Mouse (Mus musculus): ENCODE data around the gene Vamp9. TPM values are rescaled to one million over a fixed set of nuclear protein-coding genes. Genes with fewer than 3 reads are reported as not detected.

Gene Vamp9
- polyA plus RNA-seq, 1 experiment from 2014 or later, result 0.72 TPM

DNA sequence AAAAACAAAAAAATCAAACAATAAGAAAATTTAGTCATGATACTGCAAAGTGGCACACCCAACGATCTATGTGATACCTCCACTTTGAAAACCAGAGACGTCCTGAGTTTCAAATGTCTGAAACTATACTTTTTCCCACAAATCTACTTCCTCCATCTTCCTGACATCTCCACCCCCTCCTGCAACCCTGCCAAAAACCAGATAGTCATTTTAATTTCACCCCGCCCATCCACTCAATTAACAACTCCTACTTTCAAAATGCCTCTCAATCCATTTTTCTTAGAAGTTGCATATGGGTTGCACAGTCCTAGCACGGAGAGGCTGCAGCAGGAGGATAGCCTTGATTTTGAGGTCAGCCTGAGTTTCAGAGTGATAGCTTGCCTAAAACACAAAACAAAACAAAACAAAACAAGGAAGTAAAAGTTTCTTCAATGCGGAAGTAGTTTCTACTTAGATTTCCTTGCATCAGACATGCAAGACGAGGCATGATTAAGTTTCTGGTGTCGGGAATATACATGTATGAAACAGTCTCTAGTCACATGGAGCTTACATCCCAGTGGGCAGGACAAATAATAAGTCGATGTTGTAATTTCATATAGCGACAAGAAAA, 77.5 kb downstream of the Vamp9 start:
- no peak overlapping the region for H3K4me3 ChIP-seq
- no peak overlapping the region for H3K27ac ChIP-seq
- no peaks in the 10 kb centered on the region for H3K4me1 ChIP-seq
- no peak for ATAC-seq (ENCODE audit: insufficient number of reproducible peaks, insufficient read depth, low FRiP score, low TSS enrichment, low read depth)
- H3K36me3 ChIP-seq, result no peaks in the 10 kb centered on the region
- no peak overlapping the region for H3K4me2 ChIP-seq
- WGBS, result 87% methylated on average over 9 of the region's 9 CpGs
- no peaks in the 10 kb centered on the region for H3K9me3 ChIP-seq
- H3K9ac ChIP-seq, result no peak overlapping the region
- no peaks in the 10 kb centered on the region for H3K27me3 ChIP-seq

DNA sequence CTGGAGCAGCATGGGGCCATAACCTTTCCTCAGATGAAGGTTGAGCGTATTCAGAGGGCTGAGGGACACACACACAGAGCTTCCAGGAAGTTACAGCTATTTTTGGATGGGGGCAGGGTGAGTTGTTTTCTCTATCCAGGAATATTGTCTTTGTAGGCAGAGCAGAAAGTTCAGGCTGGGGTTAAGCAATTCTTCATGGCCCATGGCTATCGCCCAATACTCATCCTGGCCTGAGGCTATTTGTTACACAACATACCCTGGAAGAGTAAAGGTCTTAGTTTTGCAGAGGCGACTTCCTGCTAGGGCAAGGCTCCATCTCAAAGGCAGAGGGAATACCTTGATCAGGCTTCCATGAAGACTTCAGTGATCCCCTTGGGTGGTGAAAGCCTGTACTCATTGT, 88.1 kb downstream of the Vamp9 start:
- Histone ChIP-seq H3K4me1 (no peaks in the 10 kb centered on the region), H3K36me3 (no peaks in the 10 kb centered on the region), H3K9ac (no peak overlapping the region), H3K27ac (no peak overlapping the region), H3K4me3 (no peak overlapping the region), H3K27me3 (no peaks in the 10 kb centered on the region), H3K4me2 (no peak overlapping the region), H3K9me3 (peaks cover 10% of the 10 kb centered on the region; the same call in 1 of the 2 replicates)
- WGBS, result 73% methylated on average over 3 of the region's 3 CpGs
- no peak for ATAC-seq (ENCODE audit: insufficient number of reproducible peaks, insufficient read depth, low FRiP score, low TSS enrichment, low read depth)

DNA sequence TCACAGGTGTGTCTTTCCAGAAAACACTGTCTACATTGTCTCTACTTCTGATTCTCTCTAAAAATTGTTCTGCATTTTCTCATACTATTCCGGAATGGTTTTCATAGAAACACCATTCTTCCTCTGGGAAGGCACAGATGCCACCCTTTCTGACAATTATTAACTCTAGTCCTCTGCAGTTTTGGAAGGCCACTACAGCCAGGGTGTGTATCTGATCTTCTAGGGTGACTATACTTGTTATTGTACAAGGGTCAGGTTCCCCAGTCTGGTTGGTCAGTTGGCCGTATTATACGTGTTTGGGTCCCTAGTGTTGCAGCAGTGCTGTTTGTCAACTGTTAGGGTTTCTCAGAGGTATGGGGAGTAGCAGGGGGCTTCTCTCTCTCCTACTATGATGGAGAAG, 88.6 kb downstream of the Vamp9 start:
- H3K9me3 ChIP-seq, result peaks cover 10% of the 10 kb centered on the region; the same call in 1 of the 2 replicates
- H3K4me3 ChIP-seq, result no peak overlapping the region
- ATAC-seq (ENCODE audit: insufficient number of reproducible peaks, insufficient read depth, low FRiP score, low TSS enrichment, low read depth), result no peak
- H3K9ac ChIP-seq, result no peak overlapping the region
- H3K4me2 ChIP-seq, result no peak overlapping the region
- no peak overlapping the region for H3K27ac ChIP-seq
- H3K36me3 ChIP-seq, result no peaks in the 10 kb centered on the region
- H3K27me3 ChIP-seq, result no peaks in the 10 kb centered on the region
- WGBS, result 90% methylated on average over 3 of the region's 3 CpGs
- H3K4me1 ChIP-seq, result no peaks in the 10 kb centered on the region

DNA sequence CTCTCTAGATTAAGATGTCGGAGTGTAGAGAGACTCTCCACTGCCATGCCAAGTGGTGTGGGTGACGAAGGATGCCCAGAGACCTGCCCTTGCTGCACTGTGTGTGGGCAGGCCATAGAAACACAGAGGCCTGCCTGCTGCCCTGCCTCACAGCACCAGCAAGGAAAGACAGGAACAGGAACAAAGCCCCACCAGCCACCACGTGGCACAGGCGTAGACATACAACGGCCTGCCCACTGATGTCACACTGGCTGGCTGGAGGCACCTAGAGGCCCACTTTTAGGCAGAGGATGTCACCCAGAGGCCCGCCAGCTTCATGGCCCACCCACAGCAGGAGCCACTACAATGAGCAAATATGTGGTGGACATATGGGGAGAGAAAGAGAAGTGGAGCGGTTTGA, 94.0 kb downstream of the Vamp9 start:
- no peak overlapping the region for H3K4me2 ChIP-seq
- no peaks in the 10 kb centered on the region for H3K36me3 ChIP-seq
- H3K4me1 ChIP-seq, result no peaks in the 10 kb centered on the region
- peaks cover 10% of the 10 kb centered on the region; the same call in 1 of the 2 replicates for H3K9me3 ChIP-seq
- 78% methylated on average over 7 of the region's 7 CpGs for WGBS
- ATAC-seq (ENCODE audit: insufficient number of reproducible peaks, insufficient read depth, low FRiP score, low TSS enrichment, low read depth), result no peak
- no peak overlapping the region for H3K9ac ChIP-seq
- no peak overlapping the region for H3K27ac ChIP-seq
- no peak overlapping the region for H3K4me3 ChIP-seq
- H3K27me3 ChIP-seq, result no peaks in the 10 kb centered on the region

DNA sequence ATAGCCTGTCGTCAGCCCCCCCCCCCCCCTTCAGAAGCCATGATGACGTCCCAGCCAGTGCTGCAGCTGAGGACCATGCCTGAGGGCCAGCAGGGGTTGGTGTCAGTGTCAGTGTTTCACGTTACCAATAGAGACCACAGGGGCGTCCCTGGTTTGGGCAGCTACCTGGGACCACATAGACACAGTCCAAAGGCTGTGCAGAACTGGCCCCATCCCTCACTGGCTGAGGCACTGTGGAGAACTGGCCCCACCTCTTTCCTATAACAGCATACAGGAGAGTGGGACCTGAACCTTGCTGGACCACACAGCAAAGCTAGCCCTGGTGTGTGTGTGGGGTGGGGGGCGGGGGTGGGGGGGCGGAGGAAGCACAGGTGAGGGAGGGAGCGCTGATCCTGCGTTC, 94.4 kb downstream of the Vamp9 start:
- Histone ChIP-seq H3K4me2 (no peak overlapping the region), H3K9ac (no peak overlapping the region), H3K36me3 (no peaks in the 10 kb centered on the region), H3K27ac (no peak overlapping the region), H3K27me3 (no peaks in the 10 kb centered on the region), H3K9me3 (peaks cover 10% of the 10 kb centered on the region; the same call in 1 of the 2 replicates), H3K4me3 (no peak overlapping the region), H3K4me1 (no peaks in the 10 kb centered on the region)
- no peak for ATAC-seq (ENCODE audit: insufficient number of reproducible peaks, insufficient read depth, low FRiP score, low TSS enrichment, low read depth)
- 40% methylated on average over 8 of the region's 8 CpGs for WGBS

Other genes starting within 250 kb of the Vamp9 start
- 8.5 and 9.8 TPM in 2 replicates for gene Rasgef1b, start 177.2 kb upstream of the Vamp9 start, polyA plus RNA-seq (2015; fragmentation: Nextera tagmentation; extraction: Ambion mirVana)
- 245 and 246 TPM in 2 replicates for gene Hnrnpd, start 72.7 kb downstream of the Vamp9 start, polyA plus RNA-seq (2015; fragmentation: Nextera tagmentation; extraction: Ambion mirVana)
- 3.2 and 3.4 TPM in 2 replicates for gene 4930524J08Rik, start 72.8 kb downstream of the Vamp9 start, polyA plus RNA-seq (2015; fragmentation: Nextera tagmentation; extraction: Ambion mirVana)
- gene Hnrnpdl, start 133.4 kb downstream of the Vamp9 start, polyA plus RNA-seq (2015; fragmentation: Nextera tagmentation; extraction: Ambion mirVana), result 213 and 218 TPM in 2 replicates
- 46.1 and 49.0 TPM in 2 replicates for gene Enoph1, start 133.7 kb downstream of the Vamp9 start, polyA plus RNA-seq (2015; fragmentation: Nextera tagmentation; extraction: Ambion mirVana)

All from embryonic facial prominence, embryonic 13.5 days (tissue).